Mouse (Mus musculus) stomach, embryonic 16.5 days (tissue): Measurements from ENCODE around the gene Fcrlb. TPM values are rescaled to one million over a fixed set of nuclear protein-coding genes. Genes with fewer than 3 reads are reported as not detected.

Experiments used
- ATAC-seq: fragments of 200-750 bp; cut with Nextera tagmentation; 2 replicates; pipeline ENCODE4 v1.8.0; 2017; ENCODE audit warnings: moderate number of reproducible peaks, moderate TSS enrichment; ENCODE audit not compliant: insufficient read depth, low FRiP score
- H3K27ac ChIP-seq: fragments of 300-500 bp; sonication (generic); 2 replicates; pipeline ENCODE4 v1.5.1; 2014; ENCODE audit warnings: low read length
- H3K27me3 ChIP-seq: fragments of 300-500 bp; sonication (generic); 2 replicates; pipeline ENCODE4 v1.6.1; 2014; ENCODE audit warnings: low read length, control low read depth, mixed read lengths; ENCODE audit not compliant: control insufficient read depth, insufficient read depth
- H3K36me3 ChIP-seq: fragments of 300-500 bp; sonication (generic); 2 replicates; pipeline ENCODE4 v1.6.1; 2014; ENCODE audit warnings: low read length; ENCODE audit not compliant: control insufficient read depth, insufficient read depth
- H3K4me1 ChIP-seq: fragments of 300-500 bp; sonication (generic); 2 replicates; pipeline ENCODE4 v1.6.1; 2014; ENCODE audit warnings: low read length, control low read depth, mixed read lengths; ENCODE audit not compliant: control insufficient read depth, insufficient read depth
- H3K4me2 ChIP-seq: fragments of 300-500 bp; sonication (generic); 2 replicates; pipeline ENCODE4 v1.6.1; 2014; ENCODE audit warnings: low read depth, low read length, mixed read lengths
- H3K4me3 ChIP-seq: fragments of 300-500 bp; sonication (generic); replicated peaks from 2 replicates; pipeline ENCODE4 v1.5.1; 2014; ENCODE audit warnings: mild to moderate bottlenecking, low read length
- H3K9ac ChIP-seq: fragments of 300-500 bp; sonication (generic); 2 replicates; pipeline ENCODE4 v1.6.1; 2014; ENCODE audit warnings: low read length
- H3K9me3 ChIP-seq: fragments of 300-500 bp; sonication (generic); replicated peaks from 2 replicates; pipeline ENCODE4 v1.6.1; 2016; ENCODE audit warnings: low read length, control low read depth; ENCODE audit not compliant: control insufficient read depth
- WGBS: fragments of 180-500 bp; shearing (Covaris S2); extraction: QIAGEN DNeasy Blood & Tissue Kit; methylation state at CpG from one replicate; pipeline ENCODE4 v1.1.7; 2014; 5-methylcytosine and 5-hydroxymethylcytosine counted together
- polyA plus RNA-seq: library from polyadenylated mRNA; unstranded; fragments of >200 nt; fragmentation: Nextera tagmentation; extraction: Ambion mirVana; gene quantifications from 2 replicates; pipeline ENCODE4 v1.2.1, GENCODE M21; 2015

The Fcrlb gene
- polyA plus RNA-seq, 1 experiment from 2014 or later: not detected

- H3K4me1 ChIP-seq: no peaks in the 10 kb centered on the region
- no peak for ATAC-seq
- WGBS: 83% methylated on average over 12 of the region's 12 CpGs
- no peaks in the 10 kb centered on the region for H3K27me3 ChIP-seq
- no peak overlapping the region for H3K4me2 ChIP-seq
- no peak overlapping the region for H3K9ac ChIP-seq
- no peak overlapping the region for H3K27ac ChIP-seq
- no peak overlapping the region for H3K4me3 ChIP-seq
- no peaks in the 10 kb centered on the region for H3K36me3 ChIP-seq
- no peaks in the 10 kb centered on the region for H3K9me3 ChIP-seq
Observed at GRCm38 (mm10) chr1:170939255-170939654, 26.5 kb upstream of the Fcrlb start.

GRCm38 (mm10) chr1:170934383-170934782 is 21.6 kb upstream of the Fcrlb start:
- Histone ChIP-seq H3K27me3 (no peaks in the 10 kb centered on the region), H3K4me2 (no peak overlapping the region), H3K4me3 (no peak overlapping the region), H3K27ac (no peak overlapping the region), H3K9ac (no peak overlapping the region), H3K4me1 (no peaks in the 10 kb centered on the region), H3K36me3 (no peaks in the 10 kb centered on the region), H3K9me3 (no peaks in the 10 kb centered on the region)
- WGBS: 47% methylated on average over 2 of the region's 2 CpGs
- no peak for ATAC-seq

- Histone ChIP-seq H3K4me1 (no peaks in the 10 kb centered on the region), H3K4me2 (no peak overlapping the region), H3K36me3 (no peaks in the 10 kb centered on the region), H3K27me3 (no peaks in the 10 kb centered on the region), H3K27ac (no peak overlapping the region), H3K9ac (no peak overlapping the region), H3K4me3 (no peak overlapping the region), H3K9me3 (no peaks in the 10 kb centered on the region)
- ATAC-seq: no peak
- 73% methylated on average over 1 of the region's 1 CpGs for whole genome bisulfite sequencing
Observed at GRCm38 (mm10) chr1:170933940-170934339, 21.2 kb upstream of the Fcrlb start.

GRCm38 (mm10) chr1:170933386-170933920 is 20.7 kb upstream of the Fcrlb start:
- H3K4me1 ChIP-seq: no peaks in the 10 kb centered on the region
- no peaks in the 10 kb centered on the region for H3K9me3 ChIP-seq
- no peaks in the 10 kb centered on the region for H3K36me3 ChIP-seq
- no peak overlapping the region for H3K4me2 ChIP-seq
- no peak overlapping the region for H3K27ac ChIP-seq
- H3K27me3 ChIP-seq: no peaks in the 10 kb centered on the region
- no peak overlapping the region for H3K9ac ChIP-seq
- ATAC-seq: no peak
- 69% methylated on average over 6 of the region's 6 CpGs for WGBS
- H3K4me3 ChIP-seq: no peak overlapping the region

GRCm38 (mm10) chr1:170932043-170932442 is 19.3 kb upstream of the Fcrlb start:
- WGBS: 71% methylated on average over 3 of the region's 3 CpGs

GRCm38 (mm10) chr1:170929245-170929644 is 16.5 kb upstream of the Fcrlb start:
- Histone ChIP-seq H3K9me3 (no peaks in the 10 kb centered on the region), H3K27ac (no peak overlapping the region), H3K9ac (no peak overlapping the region), H3K36me3 (no peaks in the 10 kb centered on the region), H3K4me2 (no peak overlapping the region), H3K4me3 (no peak overlapping the region), H3K27me3 (no peaks in the 10 kb centered on the region), H3K4me1 (no peaks in the 10 kb centered on the region)
- no peak for ATAC-seq
- 82% methylated on average over 4 of the region's 4 CpGs for WGBS

More at GRCm38 (mm10) chr1:170932043-170932442, 19.3 kb upstream of the Fcrlb start:
- ATAC-seq: no peak
- no peaks in the 10 kb centered on the region for H3K9me3 ChIP-seq
- H3K27me3 ChIP-seq: no peaks in the 10 kb centered on the region
- H3K4me3 ChIP-seq: no peak overlapping the region
- no peaks in the 10 kb centered on the region for H3K36me3 ChIP-seq
- no peaks in the 10 kb centered on the region for H3K4me1 ChIP-seq
- no peak overlapping the region for H3K9ac ChIP-seq
- no peak overlapping the region for H3K4me2 ChIP-seq
- no peak overlapping the region for H3K27ac ChIP-seq

GRCm38 (mm10) chr1:170928467-170928866 is 15.7 kb upstream of the Fcrlb start:
- no peak for ATAC-seq
- H3K4me3 ChIP-seq: no peak overlapping the region
- H3K9ac ChIP-seq: no peak overlapping the region
- H3K4me2 ChIP-seq: no peak overlapping the region
- H3K4me1 ChIP-seq: no peaks in the 10 kb centered on the region
- H3K9me3 ChIP-seq: no peaks in the 10 kb centered on the region
- H3K36me3 ChIP-seq: no peaks in the 10 kb centered on the region
- WGBS: 49% methylated on average over 2 of the region's 2 CpGs
- no peaks in the 10 kb centered on the region for H3K27me3 ChIP-seq
- no peak overlapping the region for H3K27ac ChIP-seq

GRCm38 (mm10) chr1:170927378-170927777 is 14.6 kb upstream of the Fcrlb start, which contains the start of gene Fcrla:
Gene Fcrla, minus strand, starts transcription at chr1:170927583.
- WGBS: 82% methylated on average over 3 of the region's 3 CpGs
- Histone ChIP-seq H3K9me3 (no peaks in the 10 kb centered on the region), H3K4me1 (no peaks in the 10 kb centered on the region), H3K9ac (no peak within 1 kb of the TSS), H3K27me3 (no peaks in the 10 kb centered on the region), H3K4me2 (no peak within 1 kb of the TSS), H3K36me3 (no peaks in the 10 kb centered on the region), H3K27ac (no peak within 1 kb of the TSS), H3K4me3 (no peak within 1 kb of the TSS)
- ATAC-seq: no peak

- no peaks in the 10 kb centered on the region for H3K4me1 ChIP-seq
- no peaks in the 10 kb centered on the region for H3K36me3 ChIP-seq
- no peak overlapping the region for H3K9ac ChIP-seq
- H3K4me3 ChIP-seq: no peak overlapping the region
- 40% methylated on average over 6 of the region's 6 CpGs for WGBS
- H3K27ac ChIP-seq: no peak overlapping the region
- H3K4me2 ChIP-seq: no peak overlapping the region
- ATAC-seq: no peak
- no peaks in the 10 kb centered on the region for H3K9me3 ChIP-seq
- no peaks in the 10 kb centered on the region for H3K27me3 ChIP-seq
Observed at GRCm38 (mm10) chr1:170926941-170927340, 14.2 kb upstream of the Fcrlb start.
